Mouse (Mus musculus) liver, adult 2 months (tissue): ENCODE measurements around the gene Fosl2.
"Not testable (repeated sequence)": the region's sequence is repeated elsewhere in the genome, so short reads cannot be mapped to it uniquely, and the experiment has no call there.

ENCODE experiments used
- CTCF ChIP-seq: fragments of 200-500 bp; IDR thresholded peaks from 2 replicates; pipeline ENCODE4 v1.5.1; 2011; ENCODE audit warnings: low read depth, low read length, control low read depth
- POLR2A ChIP-seq: fragments of 200-500 bp; IDR thresholded peaks from 2 replicates; pipeline ENCODE4 v1.6.1; 2011; ENCODE audit warnings: low read length, control low read depth; ENCODE audit not compliant: insufficient read depth; ENCODE audit errors: extremely low read depth

DNA sequence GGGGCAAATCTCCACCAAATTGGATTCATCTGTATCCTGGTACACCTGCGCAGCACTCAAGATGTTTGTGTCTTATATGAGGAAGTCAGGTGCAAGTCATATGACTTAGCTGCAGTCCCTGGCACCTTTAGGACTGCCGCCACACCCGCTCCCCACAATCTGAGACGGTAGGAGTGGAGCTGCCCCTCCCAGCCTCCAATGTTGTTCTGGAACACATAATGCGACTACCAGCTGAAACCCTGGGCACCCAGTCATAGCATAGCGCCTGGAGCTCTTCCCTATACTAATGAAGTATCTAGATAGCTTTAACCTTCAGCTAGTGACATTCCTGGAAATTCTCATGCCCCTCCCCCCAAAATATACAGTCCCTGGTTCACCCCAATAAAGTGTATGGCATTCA is 43.1 kb downstream of the Fosl2 start:
- TF ChIP-seq CTCF, POLR2A: not testable (repeated sequence)
